Mouse (Mus musculus) kidney, postnatal 4 days (tissue): ENCODE measurements at regions not wholly inside any gene's neighbourhood (a gene's known extent, or its start where the extent isn't known, plus 50 kb on each side); places are given as distances from the start of the nearest gene placed in this dataset.
"Not testable (repeated sequence)": the region's sequence is repeated elsewhere in the genome, so short reads cannot be mapped to it uniquely, and the experiment has no call there.

Source experiments
- DNase-seq, 2 experiments: peaks; one replicate each; pipeline ENCODE4 v3.0.0; 2021; ENCODE audit warnings: mixed read lengths in 2 of 2

DNA sequence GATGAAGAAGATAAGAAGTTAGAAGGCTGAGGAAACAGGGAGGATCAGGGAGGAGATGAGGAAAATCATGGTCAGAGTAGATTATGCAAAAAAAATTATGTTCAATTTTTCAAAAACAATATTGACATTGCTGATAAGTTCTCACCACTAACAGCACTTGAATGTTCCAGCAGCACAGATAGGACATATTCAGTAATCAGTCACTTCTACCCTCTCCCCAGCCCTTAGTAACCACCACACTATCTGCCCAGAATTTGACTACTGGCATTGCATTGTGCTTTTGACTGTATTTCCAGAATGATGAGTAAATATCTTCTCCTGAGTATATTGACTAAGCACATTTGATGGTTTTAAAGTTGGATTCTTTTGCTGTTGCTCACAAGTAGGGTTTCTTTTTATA lies 140.5 kb downstream of the Cdca7 start:
- no peak for DNase-seq

DNA sequence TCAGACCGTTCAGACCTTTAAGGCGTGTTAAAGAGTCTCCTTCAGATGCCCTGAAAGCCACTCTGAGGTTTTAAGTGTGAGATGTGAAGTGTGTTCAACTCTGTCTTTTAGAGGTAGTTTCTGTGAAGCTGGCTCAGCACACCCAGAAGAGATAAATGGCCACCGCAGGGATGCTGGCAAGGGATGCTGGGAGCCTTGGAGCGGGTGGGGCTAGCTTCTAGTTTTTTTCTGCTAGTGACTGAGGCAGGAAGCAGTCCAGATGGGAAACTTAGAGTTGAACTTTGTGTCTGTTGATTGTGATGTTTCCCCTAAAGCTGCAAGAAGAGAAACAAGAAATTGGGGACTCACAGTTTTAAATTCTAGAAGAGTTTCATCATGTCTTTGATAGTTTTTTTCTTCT lies 143.5 kb downstream of the Cdca7 start:
- no peak for DNase-seq

DNA sequence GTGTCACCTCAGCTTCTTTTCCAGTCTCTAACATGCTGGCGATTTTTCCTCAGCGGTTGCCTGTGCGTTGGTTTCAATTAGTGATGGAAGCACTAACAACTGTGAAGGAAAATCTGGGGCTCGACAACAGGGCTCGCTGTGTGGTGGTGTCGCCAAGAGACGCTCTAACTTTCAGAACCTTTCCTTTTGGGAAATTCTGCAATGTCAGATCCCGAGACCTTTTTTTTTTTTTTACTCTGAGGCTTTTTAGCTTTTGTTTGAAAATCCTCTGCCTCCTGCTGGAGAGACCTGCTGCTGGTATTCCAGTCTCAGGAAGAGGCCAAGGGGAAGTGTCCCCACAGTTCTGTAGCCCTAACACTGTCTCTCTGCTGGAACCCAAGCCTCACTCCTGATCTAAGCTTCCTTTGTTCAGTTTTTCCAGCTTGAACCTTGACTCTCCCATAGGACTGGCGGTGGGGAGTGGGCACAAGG lies 144.3 kb downstream of the Cdca7 start:
- no peak for DNase-seq

DNA sequence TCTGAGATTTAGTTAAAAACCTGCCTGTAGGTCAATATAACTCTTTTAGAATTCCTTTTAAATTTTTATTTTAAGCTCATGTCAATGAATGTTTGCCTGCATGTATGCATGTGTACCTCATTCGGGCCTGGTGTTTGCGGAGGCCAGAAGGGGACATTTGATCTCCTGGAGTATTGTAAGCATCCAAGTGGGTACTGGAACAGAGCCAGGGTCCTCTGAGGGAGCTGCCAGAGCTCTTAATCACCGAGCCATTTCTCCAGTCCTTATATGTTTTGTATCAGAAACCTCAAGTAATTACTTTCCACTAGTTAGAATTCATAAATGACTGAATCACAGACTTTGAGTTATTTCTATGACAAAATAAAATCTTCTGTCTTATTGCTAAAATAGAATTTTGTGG lies 152.0 kb downstream of the Cdca7 start:
- no peak for DNase-seq

DNA sequence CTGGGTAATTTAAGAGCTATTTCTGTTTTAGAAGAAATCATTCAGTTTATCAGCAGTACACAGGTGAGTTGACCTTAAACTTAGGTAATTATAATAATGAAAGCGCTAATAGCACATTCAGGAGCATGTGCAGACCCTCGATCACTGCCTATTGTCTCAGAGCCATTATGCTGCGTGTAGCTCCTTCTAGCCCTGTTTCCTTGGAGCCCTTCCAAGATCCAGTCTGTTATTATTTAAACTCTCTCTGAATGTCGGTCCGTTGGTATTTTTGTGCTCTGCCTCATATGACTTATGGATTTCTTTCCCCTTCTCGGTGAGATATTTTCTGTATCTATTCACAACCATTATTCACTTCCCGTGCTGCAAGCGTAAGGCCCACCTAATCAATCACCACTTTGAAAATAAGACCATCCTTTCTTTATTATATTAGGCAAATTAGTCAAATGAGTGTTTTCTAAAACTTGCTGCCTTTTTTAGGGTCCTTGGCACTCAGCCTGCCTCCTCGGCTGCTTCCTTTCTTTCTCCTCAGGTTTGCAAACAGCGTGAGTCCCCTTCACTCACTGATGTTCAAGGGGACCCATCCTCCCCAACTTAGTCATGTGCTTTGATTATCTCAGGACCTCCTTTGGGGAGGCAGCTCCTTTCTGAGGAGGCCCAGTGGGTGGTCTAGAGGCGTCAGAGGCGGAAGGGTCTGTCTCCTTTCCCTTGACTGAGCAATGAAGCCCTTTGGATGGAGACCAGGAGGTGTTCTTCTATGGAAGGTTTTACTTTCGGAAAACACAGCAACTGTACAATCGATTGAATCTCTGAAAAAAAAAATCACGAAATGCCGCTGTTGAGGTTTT lies 152.9 kb downstream of the Cdca7 start:
- DNase-seq, result no peak

DNA sequence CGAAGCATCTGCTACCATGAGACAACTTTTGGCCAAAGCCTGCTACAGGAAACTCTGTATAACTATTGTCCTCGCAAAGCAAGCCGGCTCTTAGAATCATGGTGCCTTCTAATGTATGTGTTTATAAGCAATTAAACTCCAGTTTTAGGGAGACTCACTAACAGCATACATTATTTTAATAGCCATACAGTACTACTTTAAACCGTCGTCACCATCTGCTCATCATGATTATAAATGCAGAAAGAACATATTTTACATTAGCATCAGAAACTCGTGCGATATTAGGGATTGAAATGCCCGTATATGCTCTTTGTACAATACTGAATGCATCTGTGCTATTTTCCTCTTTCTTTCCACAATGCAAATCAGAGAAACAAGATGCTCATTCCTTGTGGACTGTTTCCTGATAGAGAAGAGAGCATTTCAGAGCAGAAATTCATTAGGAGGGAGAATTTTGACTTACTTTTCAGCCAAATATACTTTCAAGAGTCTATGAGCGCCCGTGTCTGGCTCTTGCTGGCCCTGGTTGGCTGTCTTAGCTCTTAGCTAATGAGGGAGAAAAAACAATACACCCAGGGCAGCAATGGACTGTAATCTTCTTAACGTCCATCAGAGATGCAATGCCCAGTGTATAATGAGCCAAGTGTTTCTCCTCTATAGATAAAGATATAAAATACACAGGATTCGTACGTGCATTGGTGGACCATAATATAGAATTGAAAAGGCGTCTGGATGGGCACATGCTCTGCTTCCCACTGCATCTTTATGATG lies 153.9 kb downstream of the Cdca7 start:
- DNase-seq, result no peak

DNA sequence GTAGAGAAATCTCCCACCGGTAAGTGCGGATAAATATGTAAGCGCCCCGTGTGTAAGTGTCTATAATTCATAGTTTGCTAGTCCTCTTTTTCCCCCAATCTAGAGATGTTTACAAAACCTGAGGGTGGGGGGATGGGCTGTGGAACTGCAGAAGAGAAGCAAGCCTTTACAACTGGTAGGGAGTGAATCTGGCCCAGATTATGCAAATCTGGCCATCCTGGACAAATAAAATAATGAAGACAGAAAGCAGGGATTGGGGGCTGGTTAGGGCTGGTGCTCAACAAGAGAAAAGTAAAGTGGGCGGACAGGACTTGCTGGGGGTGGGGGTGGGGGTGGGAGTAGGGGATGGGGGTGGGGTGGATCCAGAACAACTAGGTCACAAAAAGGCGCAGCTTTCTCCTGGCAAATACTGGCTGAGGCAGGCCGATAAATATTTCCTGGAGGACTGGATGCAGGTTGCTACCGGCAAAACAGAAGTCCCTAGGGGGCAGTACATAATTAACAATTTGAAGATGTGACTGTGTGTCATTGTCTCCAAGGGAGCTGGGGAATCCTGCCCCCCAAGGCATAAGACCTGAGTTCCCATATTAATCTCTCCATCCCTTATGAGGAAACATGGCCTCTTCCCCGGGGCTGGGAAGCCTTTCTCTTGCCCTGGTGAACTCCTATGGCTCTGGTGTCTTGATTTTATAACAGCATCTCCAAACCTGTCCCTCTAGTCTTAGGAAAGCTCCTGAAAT lies 162.1 kb downstream of the Cdca7 start:
- DNase-seq, result no peak

DNA sequence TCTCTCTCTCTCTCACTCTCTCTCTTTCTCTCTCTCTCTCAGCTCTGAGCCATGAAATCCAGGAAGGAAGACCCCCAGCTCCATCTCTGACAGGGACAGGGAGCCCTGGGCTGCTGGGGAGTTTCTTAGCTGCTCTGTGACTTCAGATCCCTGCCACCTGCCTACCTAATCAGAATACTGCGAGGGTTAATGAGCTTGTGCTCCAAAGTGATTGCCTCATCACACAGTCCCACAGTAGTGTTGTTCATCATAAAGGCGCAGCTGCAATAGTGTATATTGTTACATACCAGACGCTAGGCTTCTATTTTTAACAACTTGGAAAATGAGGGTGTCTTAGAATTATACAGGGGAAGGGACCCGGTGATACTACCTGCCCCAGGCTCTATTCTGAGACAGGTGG lies 163.1 kb downstream of the Cdca7 start:
- no peak for DNase-seq

DNA sequence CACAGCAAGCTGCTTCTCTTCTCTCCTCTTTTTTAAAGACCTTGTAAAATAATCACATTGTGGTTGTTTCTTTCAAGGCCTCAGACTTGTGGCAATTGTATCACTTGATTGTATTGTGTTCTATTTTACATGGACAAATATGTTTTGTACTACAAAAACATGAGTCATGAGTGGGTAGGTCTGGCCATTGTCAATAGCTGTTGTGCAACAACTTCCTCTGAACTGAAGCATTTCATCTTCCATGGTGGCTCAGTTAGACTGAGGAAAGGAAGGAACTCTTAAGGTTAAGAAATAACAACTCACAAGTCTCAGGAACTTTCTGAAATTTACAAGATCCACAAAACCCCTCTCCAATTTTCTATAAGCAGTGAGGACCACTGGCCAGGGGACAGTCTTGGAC lies 165.3 kb downstream of the Cdca7 start:
- no peak for DNase-seq

DNA sequence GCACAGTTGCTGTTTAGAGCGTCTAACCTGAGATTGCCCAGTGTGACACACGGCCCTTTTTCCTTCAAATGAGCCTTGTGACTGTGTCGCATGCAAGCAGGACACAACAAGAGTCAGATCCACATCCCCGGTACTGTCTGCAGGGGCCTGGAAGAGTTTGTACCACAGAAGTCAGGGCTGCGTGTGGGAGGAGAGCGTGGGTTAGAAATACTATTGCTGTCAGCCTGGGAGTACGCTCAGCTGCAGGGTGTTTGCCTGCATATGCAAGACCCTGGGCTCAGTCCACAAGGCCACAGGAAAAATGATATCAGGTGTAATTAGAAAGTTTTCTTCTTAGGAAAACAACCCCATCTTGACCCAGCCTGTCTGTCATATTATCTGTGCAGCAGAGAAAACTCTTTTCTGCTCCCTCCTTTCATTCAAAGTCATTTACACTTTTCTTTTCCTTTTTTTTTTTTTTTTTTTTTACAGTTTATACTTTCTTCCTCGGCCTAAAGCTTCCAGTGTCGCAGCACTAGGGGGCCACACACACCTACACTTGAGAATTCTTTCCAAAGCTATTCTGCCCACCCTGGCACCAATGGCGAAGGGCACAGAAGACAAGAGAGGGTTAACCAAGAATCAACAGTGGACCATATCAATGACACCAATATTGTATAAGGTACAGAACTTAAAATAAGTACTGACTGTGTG lies 168.3 kb downstream of the Cdca7 start:
- peak in 1 of 2 experiments; percentile 17 for DNase-seq

DNA sequence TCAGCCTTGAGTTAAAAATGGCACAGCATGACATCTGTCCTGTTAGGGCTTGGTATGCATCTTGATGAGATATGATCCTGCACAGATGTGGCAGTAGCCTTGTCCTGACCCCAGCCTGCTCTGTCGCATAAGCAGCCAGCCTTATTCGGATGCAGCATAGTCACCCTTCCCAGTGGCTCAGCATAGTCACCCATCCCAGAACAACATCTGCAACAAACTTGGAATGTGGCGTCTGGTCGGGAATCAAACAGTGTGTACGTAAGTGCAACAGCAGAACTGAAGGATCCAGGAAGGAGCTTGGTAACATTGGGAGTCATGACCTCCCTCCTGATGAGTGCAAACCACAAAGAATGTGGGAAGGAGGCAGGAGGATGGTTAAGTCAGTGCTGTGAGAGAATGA lies 171.7 kb downstream of the Cdca7 start:
- no peak for DNase-seq

DNA sequence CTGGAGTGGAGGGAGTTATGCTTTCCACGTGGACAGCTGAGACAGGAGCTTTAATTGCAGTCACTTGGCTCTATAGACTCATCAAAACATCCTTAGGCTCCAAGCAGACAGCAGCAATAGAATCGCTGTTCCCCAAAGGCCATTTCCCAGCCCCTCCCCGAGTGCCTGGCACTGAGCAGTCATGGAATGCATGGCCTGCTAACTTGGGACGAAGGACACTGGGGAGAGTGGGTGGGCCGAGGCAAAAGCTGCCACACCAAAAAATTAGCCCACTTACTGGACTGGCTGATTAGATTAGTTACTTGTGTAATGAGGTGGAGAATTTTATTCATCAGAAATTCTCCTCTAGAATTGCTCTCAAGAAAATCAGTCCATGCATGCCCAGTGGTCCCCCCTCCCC lies 172.3 kb downstream of the Cdca7 start:
- no peak for DNase-seq

DNA sequence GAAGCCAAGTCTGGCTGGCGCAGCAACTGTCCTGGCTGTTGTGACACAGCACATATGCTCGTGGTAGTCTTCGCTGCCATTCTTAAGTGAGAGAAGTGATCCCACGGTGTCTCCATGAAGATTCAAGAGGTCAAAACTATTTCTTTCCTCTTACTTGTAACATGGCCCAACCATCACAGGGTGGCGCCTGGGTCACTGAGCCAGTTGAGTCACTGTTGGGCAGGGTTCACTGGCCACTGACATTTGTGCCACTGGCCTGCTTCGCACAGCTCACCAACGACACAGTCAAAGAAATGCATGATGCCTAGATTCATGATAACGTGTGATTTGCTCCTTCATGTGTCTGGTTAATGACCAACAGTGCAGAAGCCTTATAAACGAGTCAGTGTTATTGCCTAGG lies 179.9 kb downstream of the Cdca7 start:
- peak; percentile 24 to 42 for DNase-seq

DNA sequence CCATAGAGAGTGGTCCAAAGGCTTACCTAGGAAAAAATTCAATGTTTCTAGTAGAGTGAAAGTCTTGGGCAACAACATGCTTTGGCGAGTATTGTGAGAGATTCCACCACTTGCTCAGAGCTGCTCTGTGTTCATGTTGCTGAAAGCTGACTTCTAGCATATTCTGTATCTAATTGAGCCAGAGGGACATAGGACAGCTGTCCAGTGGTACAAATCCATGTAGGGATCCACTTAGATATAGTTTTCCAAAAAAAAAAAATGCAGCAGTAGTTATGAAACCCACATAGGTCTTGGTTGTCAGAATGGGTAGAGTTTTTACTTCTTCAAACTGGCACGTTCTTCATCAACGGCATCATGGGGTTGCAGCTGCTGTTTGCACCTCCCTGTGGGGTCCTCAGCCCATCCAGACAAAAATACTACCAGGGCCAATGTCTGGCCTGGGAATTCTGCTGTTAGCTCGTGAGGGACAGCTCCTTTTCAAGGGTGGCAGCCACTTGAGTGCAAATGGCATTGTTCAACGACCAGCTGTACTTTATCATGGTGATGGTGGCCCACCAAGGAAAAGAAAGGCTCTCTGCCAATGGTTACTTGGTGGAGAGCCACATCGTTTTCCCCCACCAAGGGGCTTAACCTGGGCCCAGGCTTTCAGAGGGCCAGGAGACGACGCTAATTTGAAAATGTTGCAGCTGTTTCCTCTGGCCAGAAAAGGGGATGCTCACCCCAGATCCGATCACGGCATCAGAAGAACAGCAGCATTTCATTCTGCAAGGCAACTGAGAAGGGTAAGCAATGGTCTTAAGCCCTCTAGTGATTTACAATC lies 181.4 kb downstream of the Cdca7 start:
- DNase-seq, result peak; percentile 32 to 38

DNA sequence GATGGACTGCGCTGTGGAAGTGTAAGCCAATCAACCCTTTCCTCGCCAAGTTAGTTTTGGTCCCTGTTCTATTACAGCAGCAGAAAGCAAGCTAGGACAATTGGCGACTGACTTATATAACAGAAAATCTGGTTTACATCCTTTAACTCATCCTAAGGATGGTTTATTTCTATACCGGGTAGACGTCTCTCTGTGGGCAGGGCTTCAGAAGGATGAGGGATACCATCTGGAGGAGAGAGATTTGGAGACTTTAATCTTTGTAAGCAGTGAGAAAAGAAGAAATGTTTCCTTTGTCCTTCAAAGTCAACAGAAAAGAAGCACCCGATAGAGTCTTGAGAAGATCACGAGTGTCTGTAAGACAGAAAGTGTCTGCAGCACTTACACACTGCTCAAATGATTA lies 186.4 kb downstream of the Cdca7 start:
- no peak for DNase-seq

DNA sequence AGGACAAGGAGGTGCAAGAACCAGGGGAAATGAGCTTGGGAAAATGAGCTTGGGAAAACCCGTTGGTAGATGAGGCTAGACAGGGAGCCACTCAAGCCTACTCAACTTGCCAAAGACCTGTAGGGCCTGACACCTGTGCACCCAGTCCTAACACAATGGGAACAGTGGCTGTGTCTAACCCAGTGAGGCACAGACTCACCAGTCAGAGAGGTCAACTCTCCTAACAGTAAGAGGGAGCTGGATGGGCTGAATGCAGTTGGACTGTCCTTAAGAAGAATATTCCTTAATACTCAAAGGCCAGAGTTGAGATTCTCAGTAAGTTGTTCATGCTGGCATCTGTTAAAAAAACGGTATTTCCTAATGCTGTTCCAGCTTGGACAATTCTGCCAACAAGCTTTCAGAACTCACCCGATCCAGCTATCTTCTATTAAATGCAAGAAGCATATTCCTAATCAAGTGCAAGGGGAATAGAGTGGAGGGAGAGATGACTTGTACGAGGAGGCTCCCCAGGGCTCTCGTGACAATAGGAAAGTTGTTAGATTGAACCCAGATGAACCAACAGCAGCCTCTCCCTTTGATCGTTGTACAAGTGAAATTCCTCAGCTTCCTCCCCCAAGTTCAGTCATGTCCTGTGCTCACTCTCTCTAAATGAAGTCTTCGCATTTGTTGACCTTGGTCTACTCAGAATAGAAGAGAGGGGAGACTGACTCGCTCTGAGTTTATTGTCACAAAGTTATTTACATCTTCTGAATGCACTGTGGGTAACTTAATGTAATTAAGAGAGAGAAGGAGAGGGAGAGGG lies 187.2 kb downstream of the Cdca7 start:
- DNase-seq, result no peak

DNA sequence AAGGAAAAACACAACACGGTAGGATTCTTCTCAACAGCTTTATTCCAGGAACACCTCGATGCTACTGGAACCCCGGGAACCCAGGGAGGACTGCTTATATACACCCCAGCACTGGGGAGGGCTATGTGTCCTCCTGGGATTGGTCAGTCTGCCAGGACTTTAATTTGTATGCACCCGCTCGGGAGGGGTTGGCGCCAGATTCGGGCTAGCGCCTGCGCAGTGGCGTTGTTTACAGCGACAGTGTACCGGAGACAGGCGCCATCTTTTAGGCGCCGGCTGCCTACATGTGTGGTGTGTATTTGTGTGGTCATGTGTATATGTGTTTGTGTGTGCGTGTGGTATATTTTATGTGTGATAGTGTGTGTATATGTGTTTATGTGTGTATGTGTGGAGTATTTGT lies 191.4 kb downstream of the Cdca7 start:
- DNase-seq, result not testable (repeated sequence)

DNA sequence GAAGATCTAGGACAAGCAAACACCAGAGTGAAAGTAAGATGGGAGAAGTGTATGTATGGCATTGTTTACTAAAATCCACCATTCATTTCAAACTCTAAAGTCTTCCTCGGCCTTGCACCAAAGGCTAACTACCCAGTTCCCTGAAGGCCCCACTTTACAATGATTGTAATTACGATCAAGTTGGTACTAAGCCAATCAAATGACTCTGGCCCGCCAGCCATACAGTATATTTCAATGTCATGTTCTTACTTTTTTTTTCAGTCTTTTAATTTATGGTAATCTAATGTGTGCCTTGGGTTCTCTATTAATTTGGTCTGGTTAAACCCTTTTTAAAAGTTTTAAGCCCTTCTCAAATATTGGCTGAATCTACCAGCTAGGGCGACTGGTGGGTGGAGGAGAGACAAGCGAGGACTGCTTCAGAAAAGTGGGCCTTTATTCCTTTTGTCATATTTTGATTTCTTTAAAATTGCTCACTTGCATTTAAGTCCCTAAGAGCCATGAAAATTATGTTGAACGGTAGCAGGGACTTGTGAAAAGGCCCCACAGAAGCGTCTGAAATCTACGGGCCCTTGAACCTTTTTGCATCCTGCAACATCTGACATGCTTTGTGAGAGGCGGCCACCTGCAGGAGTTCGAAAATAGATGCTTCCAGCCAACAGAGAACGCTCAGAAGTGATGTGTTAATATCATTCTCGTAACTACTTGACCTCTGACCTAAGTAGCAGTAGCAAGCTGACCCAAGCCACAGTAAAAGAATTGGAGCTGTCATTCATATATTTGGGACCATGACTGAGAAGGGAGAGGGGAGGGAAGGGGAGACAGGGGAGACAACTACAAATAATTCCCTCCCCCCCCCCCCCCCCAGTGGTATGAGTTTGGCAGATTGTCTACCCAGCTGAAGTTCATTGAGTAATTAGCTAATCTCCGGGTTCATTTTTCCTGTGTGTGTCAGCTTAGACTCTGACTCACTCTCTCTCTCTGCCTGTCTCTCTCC lies 197.2 kb downstream of the Cdca7 start:
- peak in 1 of 2 experiments; percentile 13 for DNase-seq

DNA sequence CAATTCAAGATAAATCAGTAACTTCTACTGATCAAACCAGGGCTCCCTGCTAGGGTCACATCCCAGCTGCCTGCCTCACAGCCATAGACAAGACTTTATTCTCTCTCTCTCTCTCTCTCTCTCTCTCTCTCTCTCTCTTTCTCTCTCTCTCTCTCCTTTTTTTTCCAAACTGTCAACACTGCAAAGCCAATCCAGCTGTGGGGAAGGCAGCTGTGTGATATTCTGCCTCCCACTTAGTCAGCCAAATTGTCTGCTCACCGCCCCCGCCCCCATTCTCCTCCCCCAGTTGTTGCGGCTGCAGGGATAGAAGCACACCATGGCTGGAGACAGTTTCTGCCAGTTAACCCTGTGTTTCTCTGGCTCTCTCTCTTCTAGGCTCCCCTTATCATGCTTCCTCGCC lies 198.3 kb downstream of the Cdca7 start:
- peak; percentile 83 to 89 for DNase-seq
